In genomic region chr13:97491865-97492847, GRCm38 (mm10) we compare ENCODE assay signal across 13 mouse cellular contexts.
DNase-seq lines count a peak whose midpoint lies in the region; TF ChIP-seq lines count a peak whose summit lies in the region.
"Had no signal": no experiment of that assay in that cellular context is flagged by ENCODE, and none has a peak within 500 bp of the region (broad histone marks: within the 10 kb centered on the region; RNA-seq: fewer than 3 reads in every experiment).

No protein-coding gene starts in this region.

- no peak for TF ChIP-seq CTCF in cortical plate, adult 2 months (IDR thresholded peaks at IDR 0.05; ENCODE audit: extremely low read depth, insufficient read depth, low read length)

- H3K4me3 ChIP-seq in cortical plate, adult 2 months (ENCODE audit: insufficient read depth, low read length), result no peak overlapping the region
- H3K4me3 ChIP-seq: embryonic facial prominence, embryonic 13.5 days had no signal

- H3K27ac ChIP-seq in cortical plate, adult 2 months (ENCODE audit: insufficient read depth, low read length), result peak overlapping the region; percentile 53; the same call in 1 of the 2 replicates
- H3K27ac ChIP-seq: embryonic facial prominence, embryonic 13.5 days had no signal

- DNase-seq in right cerebral cortex, adult 18-20 months, result peak; percentile 91
- no peak for DNase-seq in right cerebral cortex, postnatal 10 days (ENCODE audit: low spot score in 2 of 2)
- peak; percentile 70 to 86 for DNase-seq in left cerebral cortex, adult 9 months (ENCODE audit: low spot score in 2 of 2)
- DNase-seq in thymus, adult 18-20 months, result no peak
- no peak for DNase-seq in adrenal gland, postnatal 25 days
- DNase-seq in adrenal gland, postnatal 14 days, result no peak
- DNase-seq: adrenal gland, adult 8-10 months; cerebellum, adult 18-20 months; kidney, adult 18-20 months; kidney, postnatal 10 days; lung, postnatal 10 days had no signal

- TF ChIP-seq POLR2A in cortical plate, adult 2 months (IDR thresholded peaks at IDR 0.05; ENCODE audit: extremely low read depth, insufficient read depth, low read length), result no peak

- peaks cover 7% of the 10 kb centered on the region; the same call in 1 of the 2 replicates for H3K4me1 ChIP-seq in cortical plate, adult 2 months (ENCODE audit: control insufficient read depth, insufficient read depth, low read length)

Comparison
In these comparisons a context has a peak if more than half of its experiments do, and no peak if none do; other contexts are left out.
1. DNase-seq: peak in right cerebral cortex, adult 18-20 months (single experiment) and left cerebral cortex, adult 9 months (2 of 2); none in right cerebral cortex, postnatal 10 days (0 of 2), thymus, adult 18-20 months (0 of 2), adrenal gland, postnatal 25 days (single experiment) and adrenal gland, postnatal 14 days (single experiment).